Mouse (Mus musculus) G1E-ER4 (cell line): Measurements from ENCODE around the gene Klhdc8b. TPM values are rescaled to one million over a fixed set of nuclear protein-coding genes. Genes with fewer than 3 reads are reported as not detected.

Experiments used
- GATA1 ChIP-seq: IDR thresholded peaks from one replicate; pipeline ENCODE4 v1.8.0; 2012; ENCODE audit warnings: low read length, inconsistent platforms
- polyA plus RNA-seq: library from polyadenylated mRNA; stranded (reverse); fragments of >175 nt; gene quantifications from 2 replicates; pipeline ENCODE4 v1.2.3, GENCODE M21; 2012

Klhdc8b gene
- polyA plus RNA-seq, 1 experiment = 224 TPM

- TF ChIP-seq GATA1 = no peak
Measured at GRCm38 (mm10) chr9:108440485-108440884, 20.9 kb downstream of the Klhdc8b start.

DNA sequence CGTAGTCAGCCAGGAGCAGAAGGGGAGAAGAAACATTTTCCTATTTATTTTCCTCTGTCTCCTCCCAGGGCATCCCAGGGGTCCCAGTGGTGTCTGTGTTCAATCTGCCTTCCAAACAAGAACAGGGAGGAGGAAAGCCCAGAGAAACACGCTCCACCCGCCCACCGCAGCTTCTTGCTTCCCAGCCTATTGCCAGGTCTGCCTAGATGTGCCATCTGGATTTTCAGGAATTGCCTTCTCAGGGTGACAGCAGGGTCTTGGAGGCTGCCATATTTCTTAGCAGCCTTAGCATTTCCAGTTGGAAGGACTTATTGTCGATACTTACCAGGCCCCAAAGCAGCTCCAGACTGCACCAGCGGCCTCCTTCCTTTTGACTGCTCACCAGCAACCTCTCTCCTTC, 22.2 kb downstream of the Klhdc8b start:
- TF ChIP-seq GATA1 = no peak

GRCm38 (mm10) chr9:108436182-108436581, 25.2 kb downstream of the Klhdc8b start, which contains the start of gene BC048562:
Gene BC048562 (plus strand): TSS chr9:108436482.
- no peak for TF ChIP-seq GATA1

DNA sequence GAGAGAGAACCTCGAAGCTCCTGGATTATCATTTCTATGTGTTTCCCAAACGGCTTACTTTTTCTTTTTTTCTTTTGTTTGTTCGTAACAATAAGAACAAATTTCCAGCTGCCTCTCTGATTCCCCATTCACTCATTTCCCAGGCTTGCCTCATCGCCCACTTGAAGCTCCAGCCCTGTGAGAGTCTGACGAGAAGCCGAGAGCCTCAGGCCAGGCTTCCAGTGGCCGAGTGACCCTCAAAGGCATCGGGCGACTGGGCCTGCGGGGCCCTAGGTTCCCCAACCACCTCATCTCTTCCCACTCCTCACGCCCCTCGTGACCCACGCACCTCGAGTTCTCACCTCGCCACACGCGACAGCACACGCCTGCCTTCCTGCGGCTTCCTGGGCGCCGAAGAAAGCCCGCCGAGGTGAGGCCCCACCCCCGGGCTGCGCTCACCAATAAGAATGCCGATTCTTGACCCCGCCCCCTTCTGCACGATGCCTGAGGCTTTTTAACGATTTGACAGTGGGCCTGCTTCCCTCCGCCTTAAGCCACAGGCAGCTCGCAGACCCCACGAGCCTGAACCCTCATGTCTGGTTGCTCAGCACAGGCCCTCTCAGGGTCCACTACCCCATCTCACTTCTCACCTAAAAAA, 29.8 kb downstream of the Klhdc8b start:
- TF ChIP-seq GATA1 = no peak

GRCm38 (mm10) chr9:108428384-108428783, 33.0 kb downstream of the Klhdc8b start, which contains the start of gene Ccdc36:
Gene Ccdc36 (minus strand): TSS chr9:108428484.
- no peak for TF ChIP-seq GATA1

- TF ChIP-seq GATA1 = no peak
Measured at GRCm38 (mm10) chr9:108412221-108412620, 49.2 kb downstream of the Klhdc8b start.

DNA sequence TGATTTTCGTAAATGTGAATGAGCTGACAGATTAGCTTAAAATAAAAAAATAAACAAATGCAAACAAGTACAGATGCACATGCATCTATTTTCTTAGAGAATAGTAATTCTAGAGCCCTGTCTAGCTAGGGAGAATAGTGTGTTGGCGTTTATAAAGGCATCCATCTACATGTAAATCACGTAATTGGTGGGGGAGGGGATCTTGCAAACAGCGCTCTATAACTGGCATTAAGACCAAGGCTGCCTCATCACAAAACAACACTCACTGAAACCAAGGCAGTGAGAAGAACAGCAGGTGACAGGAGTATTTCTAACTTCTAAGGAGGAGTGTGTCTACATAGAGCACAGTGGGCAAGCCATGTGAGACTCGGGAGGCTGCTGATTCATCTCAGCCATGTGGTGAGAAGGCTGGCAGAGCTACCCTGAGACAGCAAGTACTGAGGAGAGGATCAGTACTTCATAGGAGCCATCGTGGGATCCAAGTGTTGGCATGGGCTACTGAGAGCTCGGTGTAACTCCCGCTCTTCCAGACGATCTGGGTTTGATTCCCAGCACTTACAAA, 49.9 kb downstream of the Klhdc8b start:
- no peak for TF ChIP-seq GATA1

- no peak for TF ChIP-seq GATA1
Measured at GRCm38 (mm10) chr9:108409535-108409934, 51.8 kb downstream of the Klhdc8b start.

- no peak for TF ChIP-seq GATA1
Measured at GRCm38 (mm10) chr9:108404451-108404850, 56.9 kb downstream of the Klhdc8b start.

DNA sequence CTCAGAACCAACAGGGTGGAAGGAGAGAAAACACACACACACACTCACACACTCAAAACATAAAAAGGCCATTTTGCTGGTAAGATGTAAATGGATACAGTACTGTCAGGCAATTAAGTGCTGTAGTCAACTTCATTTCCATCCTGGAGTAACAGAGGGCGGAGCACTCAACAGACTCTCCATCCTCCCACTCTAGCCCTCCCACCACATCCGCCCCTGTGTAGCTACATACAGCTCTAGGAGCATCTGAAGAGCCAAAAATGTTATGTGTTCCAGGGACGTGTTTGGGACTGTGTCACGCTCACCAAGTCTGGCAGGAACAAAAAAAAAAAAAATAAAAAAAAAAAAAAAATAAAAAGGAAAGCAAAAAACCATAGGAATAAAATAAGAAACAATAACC, 58.3 kb downstream of the Klhdc8b start:
- TF ChIP-seq GATA1 = no peak

DNA sequence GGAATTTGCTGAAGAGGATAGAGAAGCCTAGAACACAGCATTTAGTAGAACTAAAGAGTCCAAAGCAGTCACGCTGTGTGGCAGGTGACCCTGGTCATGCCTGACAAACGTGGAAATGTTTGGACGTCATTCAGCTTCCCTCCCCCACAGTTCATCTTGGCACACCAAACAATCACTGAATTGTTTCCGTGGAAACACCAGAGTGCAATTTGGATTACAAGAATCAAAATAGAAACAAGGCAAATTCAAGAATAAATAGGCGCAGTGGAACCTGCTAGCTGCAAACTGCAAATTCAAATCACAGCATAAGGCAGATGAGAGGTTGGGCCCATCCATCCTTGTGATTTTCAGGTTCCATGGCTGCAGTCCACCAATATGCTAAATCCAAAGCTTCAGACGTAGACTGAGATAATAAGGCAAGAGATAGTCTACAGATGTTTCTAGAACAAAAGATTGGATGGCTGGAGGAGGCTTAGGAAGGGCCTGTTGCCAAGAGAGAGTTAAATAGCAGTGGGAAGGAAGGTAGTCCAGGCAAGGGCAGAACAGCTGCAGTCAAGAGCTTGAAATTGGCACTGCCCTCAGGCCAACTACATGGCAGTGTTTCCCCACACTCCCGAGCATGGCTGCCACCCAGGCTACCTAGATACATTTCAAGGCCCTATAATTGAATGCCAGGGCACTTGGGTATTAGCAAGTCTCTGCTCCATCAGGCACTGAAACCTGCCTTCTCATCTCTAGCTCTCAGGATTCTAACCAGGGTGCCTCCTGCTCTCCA, 60.0 kb downstream of the Klhdc8b start:
- no peak for TF ChIP-seq GATA1

- no peak for TF ChIP-seq GATA1
Measured at GRCm38 (mm10) chr9:108398324-108398723, 63.1 kb downstream of the Klhdc8b start.

Other genes starting within 250 kb of the Klhdc8b start
- 20.0 and 21.9 TPM in 2 replicates for gene Dag1, start 197.6 kb downstream of the Klhdc8b start, polyA plus RNA-seq
- 0.13 and 0.14 TPM in 2 replicates for gene Nicn1, start 171.2 kb downstream of the Klhdc8b start, polyA plus RNA-seq
- gene Amt, start 164.7 kb downstream of the Klhdc8b start, polyA plus RNA-seq = not detected in 2 replicates
- 120 and 154 TPM in 2 replicates for gene Rhoa, start 155.5 kb downstream of the Klhdc8b start, polyA plus RNA-seq
- gene Tcta, start 155.4 kb downstream of the Klhdc8b start, polyA plus RNA-seq = 1.4 and 2.4 TPM in 2 replicates
- 350 and 513 TPM in 2 replicates for gene Gpx1, start 122.7 kb downstream of the Klhdc8b start, polyA plus RNA-seq
- 34.7 and 107 TPM in 2 replicates for gene Usp4, start 113.7 kb downstream of the Klhdc8b start, polyA plus RNA-seq
- gene 1700102P08Rik, start 68.8 kb downstream of the Klhdc8b start, polyA plus RNA-seq = 0.51 and 0.69 TPM in 2 replicates
- gene Ccdc36, start 33.1 kb downstream of the Klhdc8b start, polyA plus RNA-seq = not detected in 2 replicates
- not detected in 2 replicates for gene BC048562, start 25.1 kb downstream of the Klhdc8b start, polyA plus RNA-seq
- 26.4 and 34.2 TPM in 2 replicates for gene Ccdc71, start 1.1 kb downstream of the Klhdc8b start, polyA plus RNA-seq
- gene Lamb2, start 18.2 kb upstream of the Klhdc8b start, polyA plus RNA-seq = 0.05 and 0.25 TPM in 2 replicates
- 101 and 102 TPM in 2 replicates for gene Usp19, start 29.0 kb upstream of the Klhdc8b start, polyA plus RNA-seq
- 35.0 and 132 TPM in 2 replicates for gene Qars, start 46.1 kb upstream of the Klhdc8b start, polyA plus RNA-seq
- gene Qrich1, start 55.2 kb upstream of the Klhdc8b start, polyA plus RNA-seq = 87.8 and 118 TPM in 2 replicates
- gene Impdh2, start 98.7 kb upstream of the Klhdc8b start, polyA plus RNA-seq = 146 and 164 TPM in 2 replicates
- 17.2 and 26.6 TPM in 2 replicates for gene Ndufaf3, start 105.9 kb upstream of the Klhdc8b start, polyA plus RNA-seq
- gene Dalrd3, start 108.3 kb upstream of the Klhdc8b start, polyA plus RNA-seq = 76.1 and 91.0 TPM in 2 replicates
- 14.2 and 27.4 TPM in 2 replicates for gene Wdr6, start 117.2 kb upstream of the Klhdc8b start, polyA plus RNA-seq
- 6.3 and 8.0 TPM in 2 replicates for gene P4htm, start 136.1 kb upstream of the Klhdc8b start, polyA plus RNA-seq
- 126 and 161 TPM in 2 replicates for gene Arih2, start 187.8 kb upstream of the Klhdc8b start, polyA plus RNA-seq
- gene Slc25a20, start 200.5 kb upstream of the Klhdc8b start, polyA plus RNA-seq = 5.0 and 6.0 TPM in 2 replicates
- gene Prkar2a, start 227.7 kb upstream of the Klhdc8b start, polyA plus RNA-seq = 0.02 TPM in 1 of 2 replicates, not detected in the other